Mouse (Mus musculus) layer of hippocampus, adult 18-20 months (tissue): ENCODE measurements around the gene Tmem259. TPM values are rescaled to one million over a fixed set of nuclear protein-coding genes. Genes with fewer than 3 reads are reported as not detected.
A peak's percentile ranks its signal among the peaks of the same experiment; 100 is the strongest.

Experiments used
- DNase-seq, 2 experiments: peaks; one replicate each; pipeline ENCODE4 v3.0.0; 2022; ENCODE audit warnings: low spot score in 2 of 2
- total RNA-seq, 2 experiments: library from RNA; stranded (reverse); gene quantifications; 2 replicates each; pipeline ENCODE4 v1.2.3; 2021

Gene Tmem259
- total RNA-seq, 2 experiments from 2014 or later: 118 to 123 TPM

DNA sequence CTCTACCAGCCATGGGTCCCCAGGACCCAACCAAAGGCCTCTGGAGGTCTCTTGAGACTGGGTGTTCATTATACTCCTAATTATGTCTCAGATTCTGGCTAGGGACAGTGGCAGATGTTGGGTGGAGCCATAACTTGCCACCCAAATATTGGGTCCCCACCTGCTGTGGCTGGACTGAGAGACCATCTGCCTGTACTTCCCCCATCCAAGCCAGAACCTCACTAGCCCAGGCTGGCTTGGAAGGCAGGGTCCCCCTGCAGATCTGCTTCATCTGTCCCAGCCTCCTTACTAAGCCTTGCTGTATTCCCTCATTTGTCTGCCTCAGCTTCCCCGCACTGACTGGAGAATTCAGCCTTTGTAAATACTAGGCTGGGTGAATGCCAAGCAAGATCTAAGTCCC lies 15.9 kb downstream of the Tmem259 start:
- no peak for DNase-seq

DNA sequence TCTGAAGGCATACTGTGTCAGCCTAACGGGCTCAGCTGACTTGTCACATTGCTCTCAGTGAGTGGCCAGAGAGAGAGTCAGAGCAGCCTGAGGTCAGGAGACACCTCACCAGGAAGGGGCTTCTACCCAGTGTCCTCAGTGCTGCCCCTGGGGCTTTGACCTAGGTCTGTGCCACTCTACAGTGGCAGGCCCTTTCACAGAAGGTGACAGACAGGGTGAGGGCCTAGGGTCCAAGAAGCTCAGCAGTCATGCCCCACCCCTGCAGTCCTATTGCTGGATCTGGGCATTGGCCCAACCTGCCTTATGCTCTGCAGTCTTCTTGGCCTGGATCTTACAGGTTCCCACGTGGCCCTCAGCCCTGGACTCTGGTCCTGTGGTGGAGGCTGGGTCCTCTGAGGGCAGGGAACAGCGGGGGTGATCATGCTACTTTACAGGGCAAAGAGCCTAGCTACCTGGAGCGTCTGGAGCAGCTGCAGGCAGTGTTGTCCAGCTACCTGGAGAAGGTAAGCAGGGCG lies 17.2 kb downstream of the Tmem259 start:
- DNase-seq: no peak

DNA sequence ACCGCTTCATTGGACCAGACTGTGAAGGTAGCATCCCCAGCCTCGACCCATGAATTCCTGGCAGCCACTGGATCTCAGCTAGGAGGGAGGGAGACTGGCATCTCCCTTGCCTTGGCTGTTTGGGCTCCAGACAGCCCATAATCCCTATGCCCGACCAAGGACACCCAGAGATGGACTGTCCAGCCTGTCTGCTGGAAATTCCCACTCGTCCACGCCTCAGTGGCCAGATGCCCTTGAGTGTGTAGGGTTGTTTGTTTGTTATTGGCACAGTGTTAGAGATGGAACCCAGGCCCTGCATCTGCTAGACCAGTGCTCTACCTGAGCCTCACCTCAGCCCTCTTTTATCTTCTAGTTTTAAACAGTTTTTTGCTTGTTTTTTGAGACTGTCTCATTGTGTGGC lies 18.8 kb downstream of the Tmem259 start:
- DNase-seq: no peak

DNA sequence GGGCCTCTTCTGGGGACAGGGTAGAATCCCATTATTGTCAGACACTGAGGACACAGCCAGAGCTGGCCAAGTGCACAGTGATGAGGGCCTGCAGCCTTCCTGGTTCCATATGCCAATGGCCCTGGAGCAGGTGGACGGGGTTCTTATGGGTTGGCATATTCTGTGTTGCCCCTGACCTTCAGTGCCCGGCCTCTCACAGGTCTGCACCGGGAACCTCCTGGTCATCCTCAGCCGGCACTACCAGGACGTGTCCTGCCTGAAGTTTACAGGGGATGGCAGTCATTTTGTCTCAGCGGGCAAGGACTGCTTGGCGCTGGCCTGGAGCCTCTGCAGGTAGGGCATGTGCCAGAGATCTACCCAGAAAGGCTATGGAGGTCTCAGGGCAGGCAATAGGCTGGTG lies 19.4 kb downstream of the Tmem259 start:
- DNase-seq: no peak

DNA sequence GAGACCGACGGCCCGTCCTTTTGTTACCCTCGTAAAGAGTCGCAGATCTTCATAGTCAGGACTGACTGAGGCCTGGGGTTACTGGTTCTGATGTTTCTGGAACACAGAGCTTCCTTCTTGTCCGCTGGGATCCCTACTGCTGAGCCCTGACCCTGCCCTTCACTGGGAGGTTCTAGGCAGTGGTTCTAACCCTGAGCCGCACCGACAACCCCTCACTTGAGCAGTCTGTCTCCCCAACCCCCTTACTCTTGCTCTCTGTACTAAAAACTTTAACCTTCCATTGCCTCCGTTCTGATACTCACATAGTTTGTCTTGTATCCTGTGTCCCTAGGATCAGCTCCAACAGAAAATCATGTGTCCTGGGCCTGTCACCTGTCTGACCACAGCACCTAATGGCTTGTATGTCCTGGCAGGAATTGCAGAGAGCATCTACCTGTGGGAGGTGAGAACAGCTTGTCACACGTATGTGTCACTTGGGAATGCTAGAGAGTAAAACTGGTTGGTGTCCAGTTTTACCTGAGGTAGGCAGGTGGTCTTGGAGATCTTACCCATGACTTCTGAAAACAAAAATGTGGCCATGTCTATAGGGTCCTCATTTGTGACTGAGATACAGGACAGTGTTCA lies 23.3 kb downstream of the Tmem259 start:
- DNase-seq: no peak

DNA sequence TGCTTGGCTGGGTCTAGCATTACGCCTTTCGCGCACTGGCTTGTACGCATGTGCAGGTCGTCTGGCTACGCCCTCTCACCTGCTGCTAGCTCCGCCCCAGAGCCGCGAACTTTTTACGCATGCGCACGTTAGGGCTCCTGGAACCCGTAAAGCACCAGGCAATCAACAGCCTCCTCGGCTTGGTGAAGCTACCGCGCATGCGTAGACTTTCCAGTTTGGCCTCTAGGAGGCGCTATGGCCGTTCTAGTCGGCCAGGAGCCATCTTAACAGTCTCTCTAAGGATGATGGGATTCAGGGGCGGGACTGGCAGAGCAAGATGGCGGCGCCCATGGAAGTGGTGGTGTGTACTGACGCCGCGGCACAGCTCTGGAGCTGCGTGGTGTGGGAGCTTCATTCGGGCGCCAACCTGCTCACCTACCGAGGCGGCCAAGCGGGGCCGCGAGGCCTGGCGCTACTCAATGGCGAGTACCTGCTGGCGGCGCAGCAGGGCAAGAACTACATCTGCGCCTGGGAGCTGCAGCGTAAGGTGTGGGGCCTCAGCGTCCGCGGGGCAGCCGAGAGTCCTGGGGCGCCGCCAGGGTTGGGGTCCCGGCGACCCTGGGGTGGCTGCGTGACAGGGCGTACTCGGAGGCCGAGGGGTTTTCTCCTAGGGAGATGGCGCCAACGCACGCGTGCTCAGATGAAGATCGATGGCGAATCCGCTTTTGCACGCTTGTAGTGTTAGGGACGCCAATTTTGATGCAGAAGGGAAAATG lies 24.1 kb downstream of the Tmem259 start, which contains the start of gene Wdr18:
Wdr18 (plus strand) TSS at position 306 of the 755 bp plus-strand sequence.
- peak; percentile 99 to 100 for DNase-seq

DNA sequence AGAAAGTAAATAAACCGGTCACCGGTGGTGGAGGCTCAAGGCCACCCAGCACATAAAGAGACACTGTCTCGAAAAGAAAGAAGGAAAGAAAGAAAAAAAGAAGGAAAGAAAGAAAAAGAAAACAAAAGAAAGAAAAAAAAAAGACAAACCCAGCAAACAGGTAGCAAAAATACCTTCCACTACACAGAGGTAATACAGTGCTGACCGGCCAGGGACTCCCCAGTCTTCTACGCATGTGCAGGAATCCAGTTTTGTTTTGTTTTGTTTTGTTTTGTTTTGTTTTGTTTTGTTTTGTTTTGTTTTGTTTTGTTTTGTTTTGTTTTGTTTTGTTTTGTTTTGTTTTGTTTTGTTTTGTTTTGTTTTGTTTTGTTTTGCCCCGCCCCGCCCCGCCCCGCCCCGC lies 24.7 kb downstream of the Tmem259 start:
- DNase-seq: peak in 1 of 2 experiments; percentile 49

DNA sequence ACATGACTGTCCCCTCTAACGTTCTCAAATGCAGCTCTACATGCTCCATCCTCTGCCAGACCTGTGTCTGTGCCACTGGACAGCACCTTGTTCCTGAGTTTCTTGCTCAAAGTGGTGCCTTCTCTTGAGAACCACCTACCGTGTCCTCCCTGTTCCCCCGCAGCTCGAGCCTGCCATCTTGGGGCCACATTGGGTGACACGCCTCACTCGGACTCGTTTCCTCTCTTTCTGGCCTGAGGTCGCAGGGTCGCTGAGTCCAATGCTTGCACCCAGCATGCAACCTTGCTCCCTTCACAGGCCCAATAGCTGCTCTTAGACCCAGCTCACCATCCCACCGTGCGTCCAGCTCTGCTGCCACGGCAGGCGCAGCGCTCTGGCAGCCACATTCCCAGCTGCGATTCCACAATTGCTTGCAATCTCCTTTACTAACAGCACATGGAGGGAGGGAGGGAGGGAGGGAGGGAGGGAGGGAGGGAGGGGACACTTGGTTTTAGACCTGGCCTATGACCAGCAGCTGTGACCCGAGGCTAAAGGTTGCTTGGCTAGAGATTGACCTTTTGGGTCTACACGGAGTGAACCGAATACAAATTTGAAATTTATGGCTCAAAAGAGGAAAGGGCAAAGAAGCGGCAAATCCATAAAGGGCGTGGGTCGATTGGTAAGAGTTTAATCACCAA lies 25.9 kb downstream of the Tmem259 start:
- DNase-seq: peak; percentile 48 to 71

DNA sequence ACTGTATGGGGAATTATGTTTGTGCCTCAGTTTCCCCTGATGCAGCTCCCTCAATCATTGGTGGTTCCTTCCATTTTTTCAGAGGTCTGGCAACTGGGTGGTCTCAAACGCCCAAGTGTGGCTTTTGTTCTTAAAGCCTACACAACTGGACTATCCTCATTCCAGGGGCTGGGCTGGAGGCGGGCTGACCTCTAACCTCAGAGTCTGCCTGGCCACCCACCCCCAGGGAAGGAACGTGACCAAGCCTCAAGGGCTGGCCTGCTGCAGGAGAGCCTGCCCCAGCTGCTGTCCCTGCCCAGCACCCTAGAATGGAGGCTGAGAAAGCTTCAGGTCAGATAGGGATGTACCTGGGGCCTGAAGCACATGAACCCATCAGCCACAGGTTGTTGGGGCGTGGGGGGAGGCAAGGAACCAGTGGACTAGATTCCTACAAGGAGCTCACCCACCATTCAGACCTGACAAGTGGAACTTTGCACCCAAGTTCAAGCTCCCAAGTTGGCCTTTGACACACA lies 27.4 kb downstream of the Tmem259 start:
- no peak for DNase-seq

DNA sequence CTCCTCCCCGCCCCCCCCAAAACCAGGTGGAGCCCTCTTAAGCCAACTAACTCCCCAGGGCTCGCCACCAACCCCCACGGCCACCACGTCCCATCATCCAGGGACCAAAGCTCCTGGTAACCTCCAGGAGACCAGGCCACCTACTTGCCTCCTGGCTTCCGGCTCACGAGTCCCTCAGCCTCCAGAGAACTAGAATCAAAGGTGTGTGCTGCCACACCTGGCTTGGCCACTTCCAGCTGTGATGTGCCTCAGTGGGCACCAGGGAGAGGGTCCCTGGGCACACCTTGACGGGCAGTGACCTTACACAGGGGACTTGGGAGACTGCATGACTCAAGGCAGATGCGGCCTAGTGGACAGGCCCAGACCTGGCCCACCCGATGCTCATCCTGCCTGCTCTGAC lies 28.4 kb downstream of the Tmem259 start:
- no peak for DNase-seq

DNA sequence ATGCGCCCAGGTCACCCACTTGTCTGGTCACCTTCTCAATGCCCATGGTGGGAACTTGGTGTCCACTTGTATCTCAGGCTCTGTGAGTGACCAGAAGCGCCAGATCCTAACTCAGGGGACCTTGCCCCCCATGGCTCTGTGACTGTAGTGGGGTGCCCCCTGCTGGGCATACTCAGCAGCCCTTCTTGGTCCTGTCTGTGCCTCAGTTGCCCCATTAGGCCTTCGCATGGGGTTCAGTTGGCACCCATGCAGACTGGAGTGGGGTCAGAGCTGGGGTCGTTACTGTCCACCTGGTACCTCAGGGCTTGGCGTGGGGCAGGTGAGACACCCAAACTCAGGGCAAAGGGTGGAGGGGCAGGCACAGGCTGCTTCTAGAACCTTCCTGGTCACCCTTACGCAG lies 30.2 kb downstream of the Tmem259 start:
- no peak for DNase-seq

DNA sequence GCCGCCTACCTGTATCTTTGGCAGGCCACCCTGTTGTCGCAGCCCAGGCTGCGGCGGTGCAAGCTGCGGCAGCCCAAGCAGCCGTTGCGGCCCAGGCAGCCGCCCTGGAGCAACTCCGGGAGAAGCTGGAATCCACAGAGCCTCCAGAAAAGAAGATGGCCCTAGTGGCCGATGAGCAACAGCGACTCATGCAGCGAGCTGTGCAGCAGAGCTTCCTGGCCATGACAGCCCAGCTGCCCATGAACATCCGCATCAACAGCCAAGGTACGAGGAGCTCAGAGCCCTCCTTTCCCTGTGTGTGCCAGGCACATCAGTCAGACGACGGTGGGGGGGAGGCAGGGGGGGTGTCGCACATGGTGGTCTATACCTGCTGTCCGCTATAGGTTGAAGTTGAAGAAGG lies 33.5 kb downstream of the Tmem259 start:
- no peak for DNase-seq

DNA sequence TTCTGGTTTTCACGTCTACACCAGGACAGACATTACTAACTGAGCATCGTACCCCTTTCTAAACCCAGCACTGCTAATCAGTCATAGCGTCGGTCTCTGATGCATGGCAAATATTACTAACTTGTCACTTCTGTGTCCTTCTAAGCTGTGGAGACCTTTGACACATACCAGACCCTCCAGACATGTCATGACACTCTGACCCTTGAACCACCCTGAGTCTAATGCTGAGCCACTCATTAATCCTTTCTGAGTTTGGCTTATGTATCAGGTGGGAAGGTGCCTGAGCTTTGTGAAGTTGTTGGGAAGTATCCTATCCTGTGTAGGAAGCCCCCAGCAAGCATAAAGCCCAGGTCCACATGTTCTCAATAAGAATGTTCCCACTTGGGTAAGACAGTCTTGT lies 34.3 kb downstream of the Tmem259 start:
- no peak for DNase-seq

DNA sequence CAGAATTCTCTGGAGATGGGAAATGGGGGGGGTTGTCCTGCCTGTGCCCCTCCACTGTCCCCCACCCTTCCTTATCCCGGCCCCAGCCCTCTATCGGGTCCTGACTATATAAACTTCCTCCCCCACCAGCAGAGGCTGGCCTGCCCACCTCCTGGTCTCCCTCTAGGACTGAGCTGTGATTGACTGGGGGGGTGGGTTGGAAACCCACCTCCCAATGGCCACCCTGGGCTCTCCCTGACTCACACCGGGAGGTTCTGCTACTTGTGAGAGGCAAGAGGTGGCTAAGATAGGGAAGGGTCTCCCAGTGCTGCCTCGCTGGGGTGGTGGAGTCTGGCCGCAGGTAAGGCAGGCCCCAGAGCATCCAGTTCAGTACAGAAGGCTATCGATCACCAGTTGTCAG lies 36.6 kb downstream of the Tmem259 start:
- DNase-seq: no peak

DNA sequence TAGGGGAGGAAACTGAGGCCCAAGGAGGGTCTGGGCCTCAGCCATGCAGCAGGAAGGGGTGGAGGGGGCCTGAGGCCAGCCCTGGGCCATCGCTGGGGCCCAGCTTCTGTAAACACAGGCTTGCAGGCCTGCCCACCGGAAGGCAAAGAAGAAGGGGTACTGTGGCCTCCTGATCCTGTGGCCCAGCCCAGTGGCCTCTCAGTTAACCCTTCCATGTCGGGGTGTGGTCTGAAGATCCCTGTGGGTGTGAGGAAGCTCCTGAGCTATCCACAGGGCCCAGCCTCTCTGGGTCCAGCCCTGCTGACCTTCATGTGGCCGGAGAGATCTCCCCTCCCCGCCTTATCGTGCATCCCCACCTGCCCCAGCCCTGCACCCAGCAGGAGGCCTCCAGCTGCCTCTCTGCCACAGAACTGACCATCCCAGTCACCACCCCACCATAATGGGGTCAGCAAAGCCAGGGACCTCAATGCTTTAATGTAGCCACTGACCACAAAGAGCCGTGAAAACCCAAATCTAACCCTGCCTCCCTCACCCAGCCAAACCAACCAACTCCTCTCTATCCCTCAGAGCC lies 37.3 kb downstream of the Tmem259 start:
- DNase-seq: no peak

DNA sequence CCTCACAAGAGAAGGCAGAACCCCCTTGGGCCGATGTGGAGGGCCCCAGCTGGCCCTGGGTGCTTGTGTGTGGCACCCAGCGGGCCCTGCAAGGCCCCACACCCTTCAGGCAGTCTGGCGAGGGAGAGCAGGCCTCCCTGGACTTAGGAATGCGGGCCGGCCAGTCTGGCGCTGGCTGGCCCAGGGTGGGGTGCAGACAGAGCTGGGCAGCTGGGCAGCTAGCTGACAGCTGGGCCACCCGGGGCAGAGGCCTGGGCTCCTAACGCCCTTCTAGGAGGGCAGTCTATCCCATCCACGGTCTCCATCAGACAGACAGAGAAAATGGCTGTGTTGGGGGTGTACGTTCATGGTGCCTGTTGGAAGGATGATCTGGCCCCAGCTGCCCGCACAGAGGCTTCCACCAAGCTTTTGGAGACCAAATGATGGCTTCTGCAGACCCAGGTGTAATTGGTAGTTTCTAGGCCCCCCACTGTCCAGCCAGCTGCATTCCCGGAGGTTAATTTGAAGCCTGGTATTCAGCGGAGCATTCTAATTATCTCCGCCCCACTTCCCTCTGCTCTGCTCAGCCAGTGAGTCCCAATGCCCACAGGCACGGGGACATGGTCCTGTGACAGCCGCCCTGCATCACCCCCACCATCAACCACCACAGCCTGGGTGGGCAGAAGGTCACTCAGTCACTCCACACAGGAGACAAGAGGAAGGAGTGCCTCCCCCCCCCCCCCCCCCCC lies 38.5 kb downstream of the Tmem259 start:
- DNase-seq: no peak

DNA sequence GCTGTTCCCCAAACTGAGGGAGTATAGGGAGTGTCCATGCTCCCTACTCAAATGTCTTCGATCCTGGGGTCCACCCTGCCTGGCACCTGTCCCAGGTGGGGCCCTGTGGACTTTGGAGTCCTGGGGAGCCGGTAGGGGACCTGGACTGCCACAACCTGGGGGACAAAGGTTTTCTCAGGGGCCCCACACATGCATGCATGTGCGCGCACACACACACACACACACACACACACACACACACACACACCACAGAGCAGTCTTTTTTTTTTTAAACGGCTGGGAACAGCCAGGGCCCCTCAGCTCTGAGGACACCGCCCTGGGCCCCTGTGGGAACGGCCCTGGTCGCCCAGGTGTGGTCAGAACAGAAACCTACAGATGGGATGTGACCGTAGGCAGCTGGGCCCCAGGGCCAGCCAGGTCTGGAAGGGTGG lies 40.6 kb downstream of the Tmem259 start:
- DNase-seq: no peak

DNA sequence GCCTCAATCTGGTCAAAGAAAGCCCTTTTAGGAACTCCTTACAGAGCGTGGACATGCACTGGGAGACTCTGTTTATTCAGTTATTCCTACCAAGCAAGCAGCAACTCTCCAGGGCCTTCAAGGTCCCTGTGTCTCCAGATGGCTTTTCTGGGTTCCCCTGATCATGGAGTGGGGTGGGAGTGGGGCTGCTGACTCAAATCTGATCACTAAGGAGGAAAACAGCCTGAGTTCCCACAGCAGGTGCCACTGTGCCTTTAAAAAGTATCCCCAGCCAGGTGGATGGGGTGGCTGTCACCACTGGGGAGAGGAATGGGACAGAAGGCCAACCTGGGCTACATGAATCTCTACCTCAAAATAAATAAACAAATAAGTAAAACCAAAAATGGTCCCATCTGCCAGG lies 41.1 kb downstream of the Tmem259 start:
- DNase-seq: no peak

DNA sequence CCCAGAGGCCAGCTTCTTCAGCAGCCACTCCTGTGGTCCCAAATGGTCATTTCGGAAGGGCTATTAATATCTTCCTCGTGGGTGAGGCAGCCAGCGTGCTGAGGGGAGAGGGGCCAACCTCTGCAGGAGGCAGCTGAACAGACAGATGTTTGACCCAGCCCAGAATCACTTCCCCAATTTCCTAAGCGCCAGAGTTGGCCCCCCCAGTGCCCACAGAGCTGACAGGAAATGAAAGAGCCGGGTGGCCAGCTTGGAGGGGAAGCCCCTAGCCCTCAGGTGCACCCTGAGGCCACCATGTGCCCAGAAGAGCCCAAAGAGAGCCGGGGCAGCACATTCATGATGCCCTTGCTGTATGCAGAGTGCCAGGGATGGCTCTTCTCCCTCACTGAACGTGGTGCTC lies 43.4 kb downstream of the Tmem259 start:
- no peak for DNase-seq

DNA sequence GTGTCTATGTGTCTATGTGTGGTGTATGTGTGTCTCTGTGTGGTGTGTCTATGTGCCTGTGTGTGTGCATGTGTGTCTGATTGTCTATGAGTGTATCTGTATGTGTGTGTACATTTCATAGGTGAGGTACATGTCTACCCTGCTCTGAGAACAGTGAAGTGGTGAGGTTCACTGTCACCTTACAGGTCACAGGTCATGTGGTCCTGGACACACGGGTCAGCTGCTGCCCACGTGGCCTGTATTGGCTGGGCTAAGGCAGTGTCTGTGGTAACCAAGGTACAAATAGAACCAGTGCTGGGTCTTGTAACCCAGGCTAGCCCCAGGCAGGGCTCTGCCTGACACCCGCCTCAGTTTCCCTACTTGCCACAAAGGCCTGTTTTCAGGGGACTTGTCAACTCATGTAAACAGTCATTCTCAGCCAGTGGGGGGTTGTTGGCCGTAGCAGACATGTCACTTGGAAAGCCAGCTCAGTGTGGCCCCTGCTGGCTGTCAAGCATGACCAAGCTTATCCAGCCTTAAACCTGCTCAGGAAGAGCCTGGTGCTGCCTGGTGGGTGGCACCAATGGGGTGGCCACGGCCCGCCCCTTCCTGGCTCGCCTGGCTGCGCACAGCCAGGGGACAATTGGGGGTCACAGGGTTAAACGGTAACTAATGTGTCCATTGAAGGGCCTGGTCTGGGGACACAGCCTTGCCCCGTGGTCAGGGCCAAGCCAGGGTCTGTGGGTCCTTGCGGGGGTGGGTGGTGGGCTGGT lies 46.2 kb downstream of the Tmem259 start:
- no peak for DNase-seq
